Mouse (Mus musculus): ENCODE measurements at regions not wholly inside any gene's neighbourhood (a gene's known extent, or its start where the extent isn't known, plus 50 kb on each side); places are given as distances from the start of the nearest gene placed in this dataset.

DNA sequence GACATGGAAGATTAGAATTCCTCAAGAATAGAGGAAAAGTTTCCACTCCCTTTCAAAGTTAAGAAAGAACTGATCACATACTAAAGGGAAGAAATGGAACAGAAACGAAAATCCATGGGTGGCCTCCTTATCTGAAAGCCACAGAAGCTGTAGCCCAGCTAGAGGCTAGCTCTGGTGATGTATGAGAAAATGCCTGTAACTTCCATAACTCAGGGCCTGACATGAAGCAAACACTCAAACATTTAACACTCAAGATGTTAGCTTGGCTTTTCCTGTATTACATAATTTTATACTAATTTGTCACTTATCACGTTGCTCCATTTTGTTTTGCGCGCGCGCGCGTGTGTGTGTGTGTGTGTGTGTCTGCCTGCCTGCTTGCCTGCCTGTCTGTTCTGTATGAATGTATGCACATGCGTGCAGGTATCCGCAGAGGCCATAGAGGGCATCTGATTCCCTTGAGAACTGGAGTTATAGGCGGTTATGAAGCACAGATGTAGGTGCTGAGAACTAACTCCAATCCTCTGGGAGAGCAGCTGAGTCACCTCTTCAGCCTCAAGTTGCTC, 88.2 kb downstream of the Olfr267 start:
- no peak overlapping the region for H3K27ac ChIP-seq (ENCODE audit: low read length)
- H3K4me2 ChIP-seq (ENCODE audit: low read depth, low read length): no peak overlapping the region
- 81% methylated on average over 11 of the region's 11 CpGs for WGBS
- H3K4me3 ChIP-seq (replicated peaks; ENCODE audit: low read length): no peak overlapping the region
- no peaks in the 10 kb centered on the region for H3K9me3 ChIP-seq (replicated peaks; ENCODE audit: control insufficient read depth, low read length)
- no peak overlapping the region for H3K9ac ChIP-seq (ENCODE audit: low read length)
- H3K4me1 ChIP-seq (ENCODE audit: control insufficient read depth, insufficient read depth, low read length): no peaks in the 10 kb centered on the region
- H3K27me3 ChIP-seq (ENCODE audit: control insufficient read depth, insufficient read depth, low read length): no peaks in the 10 kb centered on the region
- no peaks in the 10 kb centered on the region for H3K36me3 ChIP-seq (ENCODE audit: control insufficient read depth, insufficient read depth, low read length)
- no peak for ATAC-seq (ENCODE audit: insufficient read depth, low FRiP score)

DNA sequence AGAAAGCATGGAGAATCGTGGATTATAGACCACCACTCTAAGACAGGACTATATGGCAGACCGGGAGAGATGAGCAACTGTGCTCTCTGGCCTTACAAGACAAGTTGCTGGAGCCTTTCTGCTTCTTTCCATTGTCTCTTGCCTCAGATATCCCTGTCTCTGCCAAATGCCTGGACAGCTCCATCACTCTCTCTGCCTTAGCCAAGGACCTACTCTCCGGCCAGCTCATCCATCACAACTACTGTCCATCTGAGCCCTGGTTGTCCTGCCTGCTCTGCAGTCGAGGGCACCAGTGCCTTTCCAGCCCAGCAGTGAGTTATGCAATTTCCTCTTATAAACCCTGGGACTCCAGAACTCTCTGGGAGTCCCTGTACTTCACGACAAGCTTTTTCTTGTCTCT, 88.7 kb downstream of the Olfr267 start:
- no peak for ATAC-seq (ENCODE audit: insufficient read depth, low FRiP score)
- Histone ChIP-seq H3K27ac (ENCODE audit: low read length) (no peak overlapping the region), H3K4me2 (ENCODE audit: low read depth, low read length) (no peak overlapping the region), H3K4me3 (replicated peaks; ENCODE audit: low read length) (no peak overlapping the region), H3K9me3 (replicated peaks; ENCODE audit: control insufficient read depth, low read length) (no peaks in the 10 kb centered on the region), H3K9ac (ENCODE audit: low read length) (no peak overlapping the region), H3K27me3 (ENCODE audit: control insufficient read depth, insufficient read depth, low read length) (no peaks in the 10 kb centered on the region), H3K4me1 (ENCODE audit: control insufficient read depth, insufficient read depth, low read length) (no peaks in the 10 kb centered on the region), H3K36me3 (ENCODE audit: control insufficient read depth, insufficient read depth, low read length) (no peaks in the 10 kb centered on the region)
- 49% methylated on average over 5 of the region's 5 CpGs for WGBS

- H3K27me3 ChIP-seq (ENCODE audit: control insufficient read depth, insufficient read depth, low read length): no peaks in the 10 kb centered on the region
- no peak for ATAC-seq (ENCODE audit: insufficient read depth, low FRiP score)
- WGBS: 41% methylated on average over 4 of the region's 4 CpGs
- no peaks in the 10 kb centered on the region for H3K4me1 ChIP-seq (ENCODE audit: control insufficient read depth, insufficient read depth, low read length)
- no peaks in the 10 kb centered on the region for H3K36me3 ChIP-seq (ENCODE audit: control insufficient read depth, insufficient read depth, low read length)
- no peak overlapping the region for H3K9ac ChIP-seq (ENCODE audit: low read length)
- H3K27ac ChIP-seq (ENCODE audit: low read length): peak overlapping the region; percentile 19; the same call in 1 of the 2 replicates
- H3K4me3 ChIP-seq (replicated peaks; ENCODE audit: low read length): no peak overlapping the region
- H3K4me2 ChIP-seq (ENCODE audit: low read depth, low read length): no peak overlapping the region
- no peaks in the 10 kb centered on the region for H3K9me3 ChIP-seq (replicated peaks; ENCODE audit: control insufficient read depth, low read length)
These were observed 90.8 kb downstream of the Olfr267 start for GRCm38 (mm10) chr4:58696684-58697083.

GRCm38 (mm10) chr4:58695281-58695680, 92.2 kb downstream of the Olfr267 start:
- Histone ChIP-seq H3K27me3 (ENCODE audit: control insufficient read depth, insufficient read depth, low read length) (no peaks in the 10 kb centered on the region), H3K9ac (ENCODE audit: low read length) (no peak overlapping the region), H3K4me1 (ENCODE audit: control insufficient read depth, insufficient read depth, low read length) (no peaks in the 10 kb centered on the region), H3K27ac (ENCODE audit: low read length) (no peak overlapping the region), H3K36me3 (ENCODE audit: control insufficient read depth, insufficient read depth, low read length) (no peaks in the 10 kb centered on the region), H3K9me3 (replicated peaks; ENCODE audit: control insufficient read depth, low read length) (no peaks in the 10 kb centered on the region), H3K4me2 (ENCODE audit: low read depth, low read length) (no peak overlapping the region), H3K4me3 (replicated peaks; ENCODE audit: low read length) (no peak overlapping the region)
- 84% methylated on average over 6 of the region's 6 CpGs for WGBS
- ATAC-seq (ENCODE audit: insufficient read depth, low FRiP score): no peak

DNA sequence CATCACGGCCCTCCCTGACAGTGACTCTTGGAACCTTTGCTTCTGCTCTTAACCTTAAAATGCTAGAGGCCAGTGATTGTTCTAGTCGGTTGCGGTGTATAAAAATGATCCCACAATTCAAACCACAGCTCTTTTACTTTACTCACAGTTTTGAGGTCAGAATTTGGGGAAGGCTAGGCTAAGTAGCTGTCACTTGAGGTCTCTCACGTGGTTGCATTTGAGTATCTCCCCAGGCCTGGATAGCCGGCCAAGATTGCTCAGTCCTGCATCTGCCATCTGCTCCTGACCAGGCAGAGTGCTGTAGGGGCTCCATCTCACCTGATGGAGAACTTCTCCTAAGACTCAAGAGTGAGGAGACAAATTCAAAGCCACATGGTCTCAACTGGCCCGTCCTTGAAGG, 94.5 kb downstream of the Olfr267 start:
- WGBS: 81% methylated on average over 6 of the region's 6 CpGs
- no peaks in the 10 kb centered on the region for H3K9me3 ChIP-seq (replicated peaks; ENCODE audit: control insufficient read depth, low read length)
- no peak overlapping the region for H3K27ac ChIP-seq (ENCODE audit: low read length)
- no peaks in the 10 kb centered on the region for H3K36me3 ChIP-seq (ENCODE audit: control insufficient read depth, insufficient read depth, low read length)
- H3K4me3 ChIP-seq (replicated peaks; ENCODE audit: low read length): no peak overlapping the region
- no peak for ATAC-seq (ENCODE audit: insufficient read depth, low FRiP score)
- H3K4me1 ChIP-seq (ENCODE audit: control insufficient read depth, insufficient read depth, low read length): no peaks in the 10 kb centered on the region
- no peak overlapping the region for H3K4me2 ChIP-seq (ENCODE audit: low read depth, low read length)
- no peak overlapping the region for H3K9ac ChIP-seq (ENCODE audit: low read length)
- no peaks in the 10 kb centered on the region for H3K27me3 ChIP-seq (ENCODE audit: control insufficient read depth, insufficient read depth, low read length)

DNA sequence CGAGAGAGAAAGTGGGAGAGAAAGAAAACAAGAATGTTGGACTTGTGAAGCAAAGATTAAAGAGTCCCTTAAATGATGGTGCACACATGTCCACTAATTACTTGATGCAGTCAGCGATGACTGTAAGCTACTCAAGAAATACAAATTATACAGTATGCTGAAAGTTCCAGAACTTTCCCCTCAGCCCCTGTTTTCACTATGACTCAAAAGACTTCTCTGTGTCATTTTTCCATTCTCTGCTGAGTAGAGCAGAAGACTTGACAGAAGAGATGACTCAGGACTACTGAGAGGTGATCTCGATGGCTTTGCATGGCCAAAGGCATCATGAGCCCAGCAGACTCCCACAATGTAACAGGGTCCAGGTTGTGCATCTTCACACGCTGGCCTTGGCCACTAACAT, 105.6 kb downstream of the Olfr267 start:
- WGBS: 90% methylated on average over 4 of the region's 4 CpGs
- ATAC-seq (ENCODE audit: insufficient read depth, low FRiP score): no peak
- Histone ChIP-seq H3K4me3 (replicated peaks; ENCODE audit: low read length) (no peak overlapping the region), H3K4me2 (ENCODE audit: low read depth, low read length) (no peak overlapping the region), H3K9ac (ENCODE audit: low read length) (no peak overlapping the region), H3K27ac (ENCODE audit: low read length) (no peak overlapping the region), H3K36me3 (ENCODE audit: control insufficient read depth, insufficient read depth, low read length) (no peaks in the 10 kb centered on the region), H3K27me3 (ENCODE audit: control insufficient read depth, insufficient read depth, low read length) (no peaks in the 10 kb centered on the region), H3K4me1 (ENCODE audit: control insufficient read depth, insufficient read depth, low read length) (no peaks in the 10 kb centered on the region), H3K9me3 (replicated peaks; ENCODE audit: control insufficient read depth, low read length) (no peaks in the 10 kb centered on the region)

GRCm38 (mm10) chr4:58677701-58678385, 109.7 kb downstream of the Olfr267 start:
- no peaks in the 10 kb centered on the region for H3K4me1 ChIP-seq (ENCODE audit: control insufficient read depth, insufficient read depth, low read length)
- H3K27me3 ChIP-seq (ENCODE audit: control insufficient read depth, insufficient read depth, low read length): no peaks in the 10 kb centered on the region
- ATAC-seq (ENCODE audit: insufficient read depth, low FRiP score): no peak
- no peak overlapping the region for H3K4me2 ChIP-seq (ENCODE audit: low read depth, low read length)
- H3K27ac ChIP-seq (ENCODE audit: low read length): 0 out of 2 replicates have a peak overlapping the region, but pooled peaks have one; percentile 27
- H3K4me3 ChIP-seq (replicated peaks; ENCODE audit: low read length): no peak overlapping the region
- WGBS: 26% methylated on average over 6 of the region's 6 CpGs
- H3K36me3 ChIP-seq (ENCODE audit: control insufficient read depth, insufficient read depth, low read length): no peaks in the 10 kb centered on the region
- no peaks in the 10 kb centered on the region for H3K9me3 ChIP-seq (replicated peaks; ENCODE audit: control insufficient read depth, low read length)
- no peak overlapping the region for H3K9ac ChIP-seq (ENCODE audit: low read length)

- Histone ChIP-seq H3K9ac (ENCODE audit: low read length) (no peak overlapping the region), H3K4me2 (ENCODE audit: low read depth, low read length) (peak overlapping the region; percentile 31), H3K4me1 (ENCODE audit: control insufficient read depth, insufficient read depth, low read length) (peaks cover 20% of the 10 kb centered on the region), H3K4me3 (replicated peaks; ENCODE audit: low read length) (no peak overlapping the region), H3K27me3 (ENCODE audit: control insufficient read depth, insufficient read depth, low read length) (no peaks in the 10 kb centered on the region), H3K27ac (ENCODE audit: low read length) (peak overlapping the region; percentile 6), H3K36me3 (ENCODE audit: control insufficient read depth, insufficient read depth, low read length) (no peaks in the 10 kb centered on the region), H3K9me3 (replicated peaks; ENCODE audit: control insufficient read depth, low read length) (no peaks in the 10 kb centered on the region)
- no peak for ATAC-seq (ENCODE audit: insufficient read depth, low FRiP score)
- 36% methylated on average over 14 of the region's 14 CpGs for WGBS
These were observed 116.0 kb downstream of the Olfr267 start for GRCm38 (mm10) chr4:58671406-58672035.

DNA sequence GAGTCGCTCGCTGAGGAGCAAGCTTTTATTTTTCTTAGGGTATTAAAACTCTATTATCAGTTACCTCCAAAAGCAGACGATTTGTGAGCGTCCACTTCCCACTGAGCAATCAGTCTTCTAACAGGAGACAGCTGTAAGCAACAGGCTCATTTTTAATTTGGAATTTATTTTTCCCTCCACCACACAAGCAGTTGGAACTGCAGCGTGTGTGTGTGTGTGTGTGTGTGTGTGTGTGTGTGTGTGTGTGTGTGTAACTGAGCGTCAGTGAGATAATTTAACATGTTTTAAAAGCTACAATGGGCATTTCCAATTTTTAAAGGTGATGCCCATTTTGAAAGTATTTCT, 116.6 kb downstream of the Olfr267 start:
- Histone ChIP-seq H3K4me2 (ENCODE audit: low read depth, low read length) (no peak overlapping the region), H3K4me1 (ENCODE audit: control insufficient read depth, insufficient read depth, low read length) (peaks cover 20% of the 10 kb centered on the region), H3K27ac (ENCODE audit: low read length) (peak overlapping the region; percentile 64; the same call in 1 of the 2 replicates), H3K36me3 (ENCODE audit: control insufficient read depth, insufficient read depth, low read length) (no peaks in the 10 kb centered on the region), H3K27me3 (ENCODE audit: control insufficient read depth, insufficient read depth, low read length) (no peaks in the 10 kb centered on the region), H3K4me3 (replicated peaks; ENCODE audit: low read length) (no peak overlapping the region), H3K9ac (ENCODE audit: low read length) (no peak overlapping the region), H3K9me3 (replicated peaks; ENCODE audit: control insufficient read depth, low read length) (no peaks in the 10 kb centered on the region)
- WGBS: 17% methylated on average over 6 of the region's 6 CpGs
- no peak for ATAC-seq (ENCODE audit: insufficient read depth, low FRiP score)
